Mouse (Mus musculus) liver, embryonic 12.5 days (tissue): Measurements from ENCODE around the gene Cep112. TPM values are rescaled to one million over a fixed set of nuclear protein-coding genes. Genes with fewer than 3 reads are reported as not detected.

Experiments
- ATAC-seq: fragments of 200-750 bp; cut with Nextera tagmentation; 2 replicates; pipeline ENCODE4 v1.8.0; 2017; ENCODE audit warnings: moderate number of reproducible peaks, mild to moderate bottlenecking, moderate library complexity
- H3K27ac ChIP-seq: fragments of 300-500 bp; sonication (generic); 2 replicates; pipeline ENCODE4 v1.5.1; 2016; ENCODE audit warnings: mild to moderate bottlenecking
- H3K27me3 ChIP-seq: fragments of 300-500 bp; sonication (generic); replicated peaks from 2 replicates; pipeline ENCODE4 v1.6.1; 2016; ENCODE audit warnings: mild to moderate bottlenecking, moderate library complexity
- H3K36me3 ChIP-seq: fragments of 300-500 bp; sonication (generic); 2 replicates; pipeline ENCODE4 v1.6.1; 2016; ENCODE audit warnings: mild to moderate bottlenecking, moderate library complexity
- H3K4me1 ChIP-seq: fragments of 300-500 bp; sonication (generic); 2 replicates; pipeline ENCODE4 v1.6.1; 2016
- H3K4me2 ChIP-seq: fragments of 300-500 bp; sonication (generic); 2 replicates; pipeline ENCODE4 v1.6.1; 2016; ENCODE audit warnings: mild to moderate bottlenecking, moderate library complexity
- H3K4me3 ChIP-seq: fragments of 300-500 bp; sonication (generic); 2 replicates; pipeline ENCODE4 v1.5.1; 2016; ENCODE audit warnings: mild to moderate bottlenecking, moderate library complexity
- H3K9ac ChIP-seq: fragments of 300-500 bp; sonication (generic); 2 replicates; pipeline ENCODE4 v1.6.1; 2016; ENCODE audit warnings: mild to moderate bottlenecking, moderate library complexity
- H3K9me3 ChIP-seq: fragments of 300-500 bp; sonication (generic); replicated peaks from 2 replicates; pipeline ENCODE4 v1.6.1; 2016; ENCODE audit warnings: mild to moderate bottlenecking, moderate library complexity
- WGBS: fragments of 180-500 bp; shearing (Covaris S2); methylation state at CpG from one replicate; pipeline ENCODE4 v1.1.7; 2016; ENCODE audit not compliant: insufficient replicate concordance; 5-methylcytosine and 5-hydroxymethylcytosine counted together
- polyA plus RNA-seq: library from polyadenylated mRNA; unstranded; fragments of >200 nt; fragmentation: Nextera tagmentation; extraction: Ambion mirVana; gene quantifications from 2 replicates; pipeline ENCODE4 v1.2.1, GENCODE M21; 2016

Cep112 gene
- polyA plus RNA-seq, 1 experiment from 2014 or later: 2.8 TPM

DNA sequence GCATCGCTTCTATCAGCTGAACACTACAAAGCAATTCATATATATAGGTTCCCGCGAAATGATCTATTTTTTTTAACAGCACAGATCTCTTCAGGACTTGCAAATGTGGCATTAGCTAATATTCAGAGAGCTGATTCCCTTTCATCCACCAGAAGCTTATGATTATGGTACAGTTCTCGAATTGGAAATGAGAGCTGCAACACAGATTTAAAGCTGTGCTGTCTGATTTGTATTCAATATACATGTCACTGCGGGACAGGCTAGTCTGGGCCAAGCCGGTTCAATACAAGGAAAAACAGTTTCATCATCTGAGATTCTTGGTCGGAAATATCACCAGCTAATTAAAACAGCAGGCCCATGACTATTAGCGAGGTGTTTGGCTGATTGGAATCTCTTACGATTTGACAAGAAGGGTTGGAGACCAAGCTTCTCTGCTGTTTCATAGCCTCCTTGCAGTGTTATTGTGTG is 196.5 kb downstream of the Cep112 start:
- H3K36me3 ChIP-seq: no peaks in the 10 kb centered on the region
- H3K4me1 ChIP-seq: no peaks in the 10 kb centered on the region
- H3K9me3 ChIP-seq: no peaks in the 10 kb centered on the region
- H3K27ac ChIP-seq: no peak overlapping the region
- H3K9ac ChIP-seq: no peak overlapping the region
- H3K4me3 ChIP-seq: no peak overlapping the region
- no peak overlapping the region for H3K4me2 ChIP-seq
- WGBS: 74% methylated on average over 9 of the region's 9 CpGs
- no peak for ATAC-seq
- no peaks in the 10 kb centered on the region for H3K27me3 ChIP-seq

DNA sequence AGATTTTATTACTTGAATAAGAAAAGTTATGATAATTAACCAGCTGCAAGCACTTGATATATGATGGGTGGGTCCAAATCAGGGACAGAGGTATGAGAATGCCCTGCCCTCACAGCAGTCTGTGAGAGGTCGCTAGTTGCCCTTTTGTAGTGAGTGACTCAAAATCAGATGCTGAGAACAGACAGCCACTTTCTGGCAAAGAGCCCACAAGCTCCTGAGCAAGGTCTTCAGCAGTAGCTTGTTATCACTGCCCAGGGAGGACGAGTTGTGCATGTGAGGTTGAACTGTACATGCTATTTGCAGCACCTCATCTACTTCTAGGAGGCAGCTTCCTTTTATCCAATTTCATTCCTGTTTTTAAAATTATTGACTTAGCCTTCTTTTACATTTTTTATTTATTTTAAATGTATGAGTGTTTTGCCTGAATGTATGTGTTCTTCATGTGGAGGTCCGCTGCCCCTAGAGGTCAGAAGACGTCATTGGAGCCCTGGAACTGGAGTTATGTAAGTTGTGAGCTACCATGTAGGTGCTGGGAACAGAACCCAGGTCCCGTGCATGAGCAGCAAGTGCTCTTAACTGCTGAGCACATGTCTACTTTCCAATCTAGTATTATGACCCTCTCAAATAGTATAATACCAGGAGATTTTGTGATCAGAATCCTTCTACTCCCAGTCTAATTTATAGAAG is 200.7 kb downstream of the Cep112 start:
- WGBS: 61% methylated on average over 5 of the region's 5 CpGs

DNA sequence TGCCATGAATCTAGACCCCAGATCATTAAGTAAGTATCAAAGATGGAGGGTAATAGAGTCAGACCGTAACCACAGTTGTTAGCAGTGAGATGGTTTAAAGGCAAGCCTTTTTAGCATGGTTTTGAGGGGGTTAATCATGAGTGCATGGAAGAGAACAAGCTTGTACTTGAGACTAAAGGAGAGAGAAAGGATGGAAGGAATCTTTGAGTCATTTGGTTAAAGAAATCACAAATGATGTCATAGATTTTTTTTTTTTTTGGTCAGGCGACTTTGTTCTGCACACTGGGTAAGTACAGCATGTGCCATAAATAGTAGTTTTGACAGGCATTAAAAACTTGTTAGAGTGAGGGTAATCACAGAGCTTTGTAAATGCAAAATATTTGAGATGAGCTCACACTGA is 212.8 kb downstream of the Cep112 start:
- Histone ChIP-seq H3K9me3 (no peaks in the 10 kb centered on the region), H3K4me3 (no peak overlapping the region), H3K27me3 (no peaks in the 10 kb centered on the region), H3K36me3 (no peaks in the 10 kb centered on the region), H3K9ac (no peak overlapping the region), H3K27ac (no peak overlapping the region), H3K4me2 (no peak overlapping the region), H3K4me1 (no peaks in the 10 kb centered on the region)
- WGBS: 53% methylated on average over 2 of the region's 2 CpGs
- ATAC-seq: no peak

More for the DNA sequence above, 200.7 kb downstream of the Cep112 start:
- Histone ChIP-seq H3K9me3 (no peaks in the 10 kb centered on the region), H3K36me3 (no peaks in the 10 kb centered on the region), H3K4me3 (no peak overlapping the region), H3K27ac (no peak overlapping the region), H3K27me3 (no peaks in the 10 kb centered on the region), H3K4me2 (no peak overlapping the region), H3K9ac (no peak overlapping the region), H3K4me1 (no peaks in the 10 kb centered on the region)
- no peak for ATAC-seq

DNA sequence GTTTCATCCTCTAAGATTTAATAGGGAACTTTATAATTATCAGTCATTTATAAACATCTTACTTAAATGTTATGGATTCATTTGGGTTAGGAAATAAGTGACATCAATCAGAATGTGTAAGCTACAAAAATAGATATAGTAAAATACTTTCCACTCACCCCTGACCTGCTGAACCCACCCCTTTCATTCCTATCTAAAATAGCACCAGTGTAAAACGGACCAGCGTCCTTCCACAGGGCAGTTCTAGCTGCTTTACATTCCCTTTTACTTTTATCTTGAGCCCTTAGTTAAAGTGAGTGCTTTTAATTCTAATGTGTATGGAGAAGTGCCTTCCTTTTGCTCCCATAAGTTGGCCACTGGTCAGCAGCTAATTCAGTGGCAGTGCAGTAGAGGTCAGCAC is 230.6 kb downstream of the Cep112 start:
- no peak for ATAC-seq
- no peak overlapping the region for H3K27ac ChIP-seq
- H3K4me2 ChIP-seq: no peak overlapping the region
- H3K4me1 ChIP-seq: no peaks in the 10 kb centered on the region
- no peaks in the 10 kb centered on the region for H3K9me3 ChIP-seq
- H3K27me3 ChIP-seq: no peaks in the 10 kb centered on the region
- no peak overlapping the region for H3K9ac ChIP-seq
- WGBS: 71% methylated on average over 2 of the region's 2 CpGs
- no peaks in the 10 kb centered on the region for H3K36me3 ChIP-seq
- no peak overlapping the region for H3K4me3 ChIP-seq

DNA sequence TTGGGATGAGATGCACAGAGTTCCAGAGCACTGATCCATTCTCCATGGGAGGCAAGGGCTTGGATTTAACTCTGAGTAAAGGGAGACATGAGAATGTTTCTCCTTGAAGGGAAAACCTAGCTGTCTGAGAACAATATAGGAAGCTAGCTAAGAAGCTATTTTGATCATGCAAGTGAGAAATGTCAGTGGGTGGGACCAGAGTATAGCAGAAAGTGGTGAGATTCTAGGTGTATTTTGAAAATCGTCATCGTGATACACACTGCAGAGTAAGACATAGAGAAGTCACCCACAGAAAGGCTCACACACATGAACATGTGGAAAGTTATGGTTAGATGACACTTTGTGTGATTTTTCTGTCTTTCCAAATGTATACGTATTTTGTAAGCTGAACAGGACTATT is 257.0 kb downstream of the Cep112 start:
- no peak overlapping the region for H3K4me3 ChIP-seq

DNA sequence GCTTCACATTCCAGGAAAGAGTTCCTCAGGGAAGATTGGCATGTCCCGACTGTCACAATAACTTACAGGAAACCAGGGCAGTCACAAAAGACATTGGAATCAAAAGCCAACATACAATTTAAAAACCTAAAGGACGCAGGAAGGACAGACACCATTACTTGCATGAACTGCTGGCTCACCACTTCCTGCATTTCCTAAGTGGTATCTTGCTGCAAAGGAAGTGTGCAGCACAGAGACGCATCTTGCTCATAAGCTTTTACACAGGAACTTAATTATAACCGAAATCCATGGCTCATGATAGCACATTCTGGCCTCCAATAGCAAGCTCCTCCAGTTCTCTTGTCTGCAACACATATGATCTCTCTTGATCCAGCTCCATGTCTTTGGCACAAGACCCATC is 271.6 kb downstream of the Cep112 start:
- 27% methylated on average over 4 of the region's 4 CpGs for WGBS
- Histone ChIP-seq H3K27ac (no peak overlapping the region), H3K9me3 (no peaks in the 10 kb centered on the region), H3K27me3 (no peaks in the 10 kb centered on the region), H3K9ac (no peak overlapping the region), H3K4me3 (no peak overlapping the region), H3K4me1 (no peaks in the 10 kb centered on the region), H3K36me3 (no peaks in the 10 kb centered on the region), H3K4me2 (no peak overlapping the region)
- no peak for ATAC-seq

More for the DNA sequence above, 257.0 kb downstream of the Cep112 start:
- Histone ChIP-seq H3K9ac (no peak overlapping the region), H3K36me3 (no peaks in the 10 kb centered on the region), H3K4me2 (no peak overlapping the region), H3K27me3 (no peaks in the 10 kb centered on the region), H3K9me3 (no peaks in the 10 kb centered on the region), H3K4me1 (no peaks in the 10 kb centered on the region), H3K27ac (no peak overlapping the region)
- no peak for ATAC-seq
- 73% methylated on average over 3 of the region's 3 CpGs for WGBS

DNA sequence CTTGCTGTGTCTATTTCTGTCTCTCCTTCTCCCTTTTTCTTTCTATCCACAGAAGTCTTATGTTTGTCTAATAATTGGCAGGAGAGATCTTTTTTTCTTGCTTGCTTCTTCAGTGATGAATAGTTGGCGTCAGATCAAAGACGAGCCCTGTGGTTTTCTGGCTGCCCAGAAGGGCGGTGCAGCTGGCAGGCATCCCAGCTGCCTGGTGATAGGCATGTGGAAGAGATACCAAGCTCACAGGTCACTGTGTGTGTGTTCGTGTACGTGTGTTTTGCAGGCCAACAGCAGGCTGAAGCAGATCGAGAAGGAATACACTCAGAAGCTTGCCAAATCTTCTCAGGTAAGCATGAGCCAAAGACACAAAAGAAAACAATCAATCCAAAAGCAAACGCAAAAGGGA is 327.3 kb downstream of the Cep112 start:
- WGBS: 47% methylated on average over 7 of the region's 7 CpGs
- H3K9ac ChIP-seq: no peak overlapping the region
- H3K27ac ChIP-seq: no peak overlapping the region
- H3K4me2 ChIP-seq: no peak overlapping the region
- no peaks in the 10 kb centered on the region for H3K36me3 ChIP-seq
- H3K4me3 ChIP-seq: no peak overlapping the region
- no peaks in the 10 kb centered on the region for H3K27me3 ChIP-seq
- no peak for ATAC-seq
- no peaks in the 10 kb centered on the region for H3K9me3 ChIP-seq
- H3K4me1 ChIP-seq: no peaks in the 10 kb centered on the region

DNA sequence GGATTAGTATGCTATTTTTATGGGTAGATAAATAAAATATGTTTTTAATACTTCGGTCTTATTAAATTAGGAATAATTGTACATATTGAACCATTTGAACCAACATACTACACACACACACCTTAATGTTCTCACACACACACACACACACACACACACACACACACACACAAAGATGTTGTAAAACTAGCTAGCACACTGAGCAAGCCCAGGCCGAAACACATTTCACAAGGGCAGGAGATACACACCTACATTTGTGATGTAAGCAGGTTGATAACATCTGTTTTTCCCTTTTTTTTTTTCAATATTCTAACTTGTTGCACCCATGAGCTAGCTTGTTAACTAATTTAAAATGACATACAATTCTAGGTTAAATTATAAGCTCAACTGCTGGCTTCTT is 327.8 kb downstream of the Cep112 start:
- WGBS: 75% methylated on average over 2 of the region's 2 CpGs
- no peak overlapping the region for H3K4me3 ChIP-seq

DNA sequence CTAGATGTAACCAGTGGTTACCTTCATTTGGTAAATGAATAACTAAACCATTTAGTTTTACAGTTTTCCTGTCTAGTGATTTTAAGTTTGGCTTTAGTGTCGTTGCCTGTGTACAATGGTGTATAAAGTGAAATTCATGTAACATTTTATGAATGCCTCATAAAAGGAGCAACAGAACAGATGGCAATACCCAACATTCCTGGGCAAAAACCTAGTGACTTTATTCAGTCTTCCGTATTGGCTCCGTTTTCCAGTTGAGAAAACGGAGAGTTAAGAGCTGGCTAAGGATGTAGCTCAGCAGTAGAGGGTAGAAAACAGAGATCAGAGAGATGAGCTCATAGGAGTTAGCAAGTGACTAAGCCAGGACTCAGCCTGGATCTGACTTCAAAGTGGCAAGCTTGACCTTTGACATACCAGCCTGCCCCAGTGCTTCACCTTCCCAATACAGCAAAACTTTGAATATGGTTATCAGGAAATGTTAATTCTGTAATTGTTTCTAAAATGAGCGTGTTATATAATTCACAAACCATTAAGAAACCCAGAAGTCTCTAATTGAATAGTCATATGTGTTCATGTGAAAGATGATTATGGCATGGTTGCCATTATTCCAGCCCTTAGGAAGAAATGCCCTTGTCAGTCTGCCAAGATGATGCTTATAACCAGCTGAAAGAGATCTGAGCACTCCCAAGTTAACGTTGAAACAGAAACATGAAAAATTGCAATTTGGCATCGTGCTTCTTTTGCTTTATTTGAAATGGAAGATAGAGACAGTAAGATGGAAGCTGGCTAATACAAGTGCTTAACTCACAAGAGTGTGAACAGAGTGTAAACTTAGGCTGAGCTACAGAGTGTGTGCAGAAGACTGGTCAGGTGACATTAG is 328.6 kb downstream of the Cep112 start:
- no peaks in the 10 kb centered on the region for H3K36me3 ChIP-seq
- no peak overlapping the region for H3K27ac ChIP-seq
- H3K9ac ChIP-seq: no peak overlapping the region
- WGBS: 63% methylated on average over 7 of the region's 7 CpGs
- no peak overlapping the region for H3K4me3 ChIP-seq
- ATAC-seq: no peak
- no peaks in the 10 kb centered on the region for H3K9me3 ChIP-seq
- H3K4me1 ChIP-seq: no peaks in the 10 kb centered on the region
- no peak overlapping the region for H3K4me2 ChIP-seq
- H3K27me3 ChIP-seq: no peaks in the 10 kb centered on the region

More for the DNA sequence above, 327.8 kb downstream of the Cep112 start:
- Histone ChIP-seq H3K9me3 (no peaks in the 10 kb centered on the region), H3K27ac (no peak overlapping the region), H3K4me1 (no peaks in the 10 kb centered on the region), H3K36me3 (no peaks in the 10 kb centered on the region), H3K9ac (no peak overlapping the region), H3K27me3 (no peaks in the 10 kb centered on the region), H3K4me2 (no peak overlapping the region)
- no peak for ATAC-seq

DNA sequence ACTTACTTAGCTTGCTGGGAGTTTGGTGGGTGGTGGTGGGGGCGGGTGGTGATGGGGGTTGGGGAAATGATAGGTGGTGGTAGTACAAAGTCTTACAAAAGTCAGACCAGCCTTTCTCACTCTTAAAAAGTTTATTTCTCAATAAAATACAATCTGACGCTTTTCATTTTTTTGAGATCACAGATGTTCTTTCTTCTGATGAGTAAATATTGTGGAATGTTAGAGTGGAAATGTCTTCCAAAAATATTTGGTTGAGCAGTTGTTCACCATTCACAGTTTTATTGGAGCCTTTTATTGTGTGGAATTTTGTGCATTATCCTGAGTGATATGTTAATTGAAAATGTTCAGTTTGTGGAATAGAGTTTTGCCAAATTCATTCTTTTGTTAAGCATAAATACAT is 332.2 kb downstream of the Cep112 start:
- no peaks in the 10 kb centered on the region for H3K4me1 ChIP-seq
- no peak overlapping the region for H3K4me2 ChIP-seq
- H3K36me3 ChIP-seq: no peaks in the 10 kb centered on the region
- H3K9ac ChIP-seq: no peak overlapping the region
- H3K27me3 ChIP-seq: no peaks in the 10 kb centered on the region
- H3K4me3 ChIP-seq: no peak overlapping the region
- ATAC-seq: no peak
- 70% methylated on average over 2 of the region's 2 CpGs for WGBS
- H3K27ac ChIP-seq: no peak overlapping the region
- H3K9me3 ChIP-seq: no peaks in the 10 kb centered on the region

DNA sequence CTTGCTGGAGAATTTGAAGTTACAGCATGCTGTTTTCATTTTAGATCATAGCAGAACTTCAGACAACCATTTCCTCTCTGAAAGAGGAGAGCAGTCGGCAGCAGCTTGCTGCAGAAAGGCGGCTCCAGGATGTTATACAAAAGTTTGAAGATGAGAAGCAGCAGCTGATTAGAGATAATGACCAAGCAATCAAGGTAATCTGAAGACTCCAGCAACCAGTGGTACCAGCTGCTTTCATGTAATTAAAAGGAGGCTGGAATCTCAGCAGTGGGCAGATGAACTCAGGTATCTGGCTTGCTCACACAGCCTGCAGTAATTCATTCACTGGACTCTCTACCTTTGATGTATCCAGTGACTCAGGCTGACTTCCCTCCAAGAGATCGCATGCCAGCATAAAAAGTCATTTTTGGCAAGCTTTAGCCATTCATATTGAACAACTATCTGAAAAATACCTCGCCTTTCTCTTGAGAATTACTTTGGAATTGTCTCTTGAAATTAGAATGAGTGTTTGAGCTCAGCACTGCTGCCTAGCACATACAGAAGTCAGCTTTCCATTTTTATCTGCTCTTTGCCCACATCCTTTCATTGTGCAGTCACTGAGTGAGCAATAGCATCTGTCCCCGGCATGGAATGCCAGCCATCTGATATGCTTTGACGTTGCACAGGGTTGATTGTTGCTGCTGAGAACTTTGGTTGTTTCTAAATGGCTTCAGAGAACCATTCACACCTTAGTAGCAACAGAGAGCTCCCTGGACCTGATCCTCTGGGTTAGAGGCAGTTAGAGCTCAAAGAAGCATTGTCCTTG is 332.8 kb downstream of the Cep112 start:
- WGBS: 34% methylated on average over 6 of the region's 6 CpGs
- Histone ChIP-seq H3K36me3 (no peaks in the 10 kb centered on the region), H3K9me3 (no peaks in the 10 kb centered on the region), H3K4me1 (no peaks in the 10 kb centered on the region), H3K4me3 (no peak overlapping the region), H3K4me2 (no peak overlapping the region), H3K27me3 (no peaks in the 10 kb centered on the region), H3K9ac (no peak overlapping the region), H3K27ac (no peak overlapping the region)
- no peak for ATAC-seq

DNA sequence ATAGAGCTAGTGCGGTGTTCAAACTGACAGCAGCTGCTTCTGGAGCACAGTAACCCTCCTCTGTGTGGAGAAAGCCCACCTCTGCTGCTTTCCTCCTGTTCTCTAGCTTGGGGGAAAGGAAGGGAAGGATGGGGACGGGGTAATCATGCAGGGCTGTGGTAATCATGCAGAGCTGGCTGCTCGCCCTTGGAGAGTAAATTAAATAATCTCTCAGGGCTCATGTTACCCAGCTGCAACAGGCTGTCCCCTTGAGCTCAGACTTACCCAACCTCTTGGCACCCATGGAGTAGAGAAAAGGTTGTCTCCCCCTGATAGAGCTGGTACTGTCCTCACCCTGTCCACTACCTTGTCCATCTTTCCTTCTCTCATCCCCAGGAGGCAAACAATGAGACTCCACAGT is 345.1 kb downstream of the Cep112 start:
- Histone ChIP-seq H3K27ac (no peak overlapping the region), H3K9ac (no peak overlapping the region), H3K4me3 (no peak overlapping the region), H3K27me3 (no peaks in the 10 kb centered on the region), H3K9me3 (no peaks in the 10 kb centered on the region), H3K4me2 (no peak overlapping the region), H3K36me3 (no peaks in the 10 kb centered on the region), H3K4me1 (no peaks in the 10 kb centered on the region)
- 49% methylated on average over 3 of the region's 3 CpGs for WGBS
- no peak for ATAC-seq
